Mouse (Mus musculus) bone marrow macrophage, adult 2 months (primary cell): Measurements from ENCODE around the gene Prm2.

ENCODE experiments used
- CTCF ChIP-seq: IDR thresholded peaks from 2 replicates; pipeline ENCODE4 v1.5.1; 2012; ENCODE audit warnings: low read depth, mild to moderate bottlenecking, low read length, moderate library complexity
- POLR2A ChIP-seq: IDR thresholded peaks from 2 replicates; pipeline ENCODE4 v1.6.1; 2012; ENCODE audit warnings: mild to moderate bottlenecking, low read depth, low read length, borderline replicate concordance

- no peak for TF ChIP-seq POLR2A
- no peak for TF ChIP-seq CTCF
These were observed 7.7 kb downstream of the Prm2 start, which contains the start of gene Tnp2 for GRCm38 (mm10) chr16:10788271-10788670.
